Mouse (Mus musculus) ES-E14 (cell line): ENCODE data around the gene Tax1bp1. TPM values are rescaled to one million over a fixed set of nuclear protein-coding genes. Genes with fewer than 3 reads are reported as not detected.

Experiments used
- DNase-seq: peaks from one replicate; pipeline ENCODE4 v3.0.0-alpha.2; 2013; ENCODE audit warnings: low read depth, low spot score
- H3K27ac ChIP-seq: 2 replicates; pipeline ENCODE4 v1.5.1; 2012; ENCODE audit warnings: low read depth, mild to moderate bottlenecking, low read length, moderate library complexity, mixed read lengths; ENCODE audit not compliant: poor library complexity, insufficient read depth, severe bottlenecking
- H3K36me3 ChIP-seq: 2 replicates; pipeline ENCODE4 v1.6.1; 2012; ENCODE audit warnings: mild to moderate bottlenecking, low read length, moderate library complexity, mixed read lengths; ENCODE audit not compliant: control insufficient read depth, poor library complexity, insufficient read depth, severe bottlenecking
- H3K4me1 ChIP-seq, 2 experiments: fragments of 150-350 bp in 1 of 2; sonication (generic) in 1 of 2; 2 replicates each; pipeline ENCODE4 v1.6.1; 2012; ENCODE audit warnings: low read length in 2 of 2, mild to moderate bottlenecking in 1 of 2, mixed read lengths in 1 of 2; ENCODE audit not compliant: control insufficient read depth in 2 of 2, insufficient read depth in 2 of 2, poor library complexity in 1 of 2
- H3K4me3 ChIP-seq, 2 experiments: fragments of 150-350 bp in 1 of 2; sonication (generic) in 1 of 2; 2 replicates each; pipeline ENCODE4 v1.5.1; 2012; ENCODE audit warnings: low read length in 2 of 2, low read depth in 1 of 2, mild to moderate bottlenecking in 1 of 2, mixed read lengths in 1 of 2; ENCODE audit not compliant: insufficient read depth in 1 of 2, poor library complexity in 1 of 2, severe bottlenecking in 1 of 2
- H3K9ac ChIP-seq: 2 replicates; pipeline ENCODE4 v1.6.1; 2012; ENCODE audit warnings: low read depth, mild to moderate bottlenecking, low read length, mixed read lengths; ENCODE audit not compliant: poor library complexity, insufficient read depth, severe bottlenecking
- H3K9me3 ChIP-seq: fragments of 150-350 bp; sonication (generic); 2 replicates; pipeline ENCODE4 v1.6.1; 2012; ENCODE audit warnings: low read depth, mild to moderate bottlenecking, low read length; ENCODE audit not compliant: control insufficient read depth, insufficient read depth
- CHD2 ChIP-seq: IDR thresholded peaks from 2 replicates; pipeline ENCODE4 v1.6.1; 2014; ENCODE audit warnings: mild to moderate bottlenecking, low read depth, low read length, inconsistent platforms
- HCFC1 ChIP-seq: IDR thresholded peaks from 2 replicates; pipeline ENCODE4 v1.6.1; 2012; ENCODE audit warnings: low read length, inconsistent platforms, borderline replicate concordance; ENCODE audit not compliant: insufficient read depth
- MAFK ChIP-seq: IDR thresholded peaks from 2 replicates; pipeline ENCODE4 v1.6.1; 2014; ENCODE audit warnings: mild to moderate bottlenecking, low read depth, low read length, inconsistent platforms; ENCODE audit not compliant: insufficient read depth
- ZC3H11A ChIP-seq: IDR thresholded peaks from 2 replicates; pipeline ENCODE4 v1.6.1; 2012; ENCODE audit warnings: low read depth, mild to moderate bottlenecking, inconsistent platforms, low read length, borderline replicate concordance
- ZNF384 ChIP-seq: IDR thresholded peaks from 2 replicates; pipeline ENCODE4 v1.6.1; 2012; ENCODE audit warnings: low read depth, low read length, inconsistent platforms
- in situ Hi-C, 2 experiments: fragments of 600-800 bp; cut with MboI; formaldehyde crosslinking; loops; one replicate each; pipeline ENCODE4 v1.15.1; 2025; ENCODE audit warnings: low sequenced_read_pairs in 2 of 2, inconsistent platforms in 1 of 2; ENCODE audit not compliant: unreplicated experiment in 2 of 2
- total RNA-seq: library from RNA; depleted of rRNA; stranded (reverse); fragments of 300-350 nt; gene quantifications from 2 replicates; pipeline ENCODE4 v1.2.3, GENCODE M21; 2012

Tax1bp1 gene
- total RNA-seq, 1 experiment: 74.0 TPM

GRCm38 (mm10) chr6:52775956-52776355 is 62.4 kb downstream of the Tax1bp1 start:
- in situ Hi-C loops: no loop called here
- TF ChIP-seq HCFC1: no peak
- TF ChIP-seq MAFK: no peak
- no peak for TF ChIP-seq CHD2
- TF ChIP-seq ZNF384: no peak
- Histone ChIP-seq H3K27ac (no peak overlapping the region), H3K4me3 (no peak overlapping the region), H3K4me1 (no peaks in the 10 kb centered on the region), H3K9ac (no peak overlapping the region), H3K36me3 (peaks cover 2% of the 10 kb centered on the region), H3K9me3 (no peaks in the 10 kb centered on the region)
- DNase-seq: no peak

- DNase-seq: no peak
These were observed 63.5 kb downstream of the Tax1bp1 start for GRCm38 (mm10) chr6:52777034-52777433.

GRCm38 (mm10) chr6:52778523-52778922 is 65.0 kb downstream of the Tax1bp1 start:
- no peak for TF ChIP-seq HCFC1
- no peak for DNase-seq
- Histone ChIP-seq H3K9me3 (no peaks in the 10 kb centered on the region), H3K4me3 (no peak overlapping the region), H3K27ac (no peak overlapping the region), H3K36me3 (no peaks in the 10 kb centered on the region), H3K9ac (no peak overlapping the region), H3K4me1 (no peaks in the 10 kb centered on the region)
- in situ Hi-C loops: no loop called here

More at GRCm38 (mm10) chr6:52777034-52777433, 63.5 kb downstream of the Tax1bp1 start:
- H3K27ac ChIP-seq: no peak overlapping the region
- no peak overlapping the region for H3K9ac ChIP-seq
- in situ Hi-C loops: no loop called here
- no peaks in the 10 kb centered on the region for H3K4me1 ChIP-seq
- no peaks in the 10 kb centered on the region for H3K9me3 ChIP-seq
- no peak overlapping the region for H3K4me3 ChIP-seq
- TF ChIP-seq MAFK (no peak), ZC3H11A (no peak), HCFC1 (no peak)
- H3K36me3 ChIP-seq: peaks cover 2% of the 10 kb centered on the region; the same call in 1 of the 2 replicates

- Histone ChIP-seq H3K9me3 (no peaks in the 10 kb centered on the region), H3K4me3 (no peak overlapping the region), H3K9ac (no peak overlapping the region), H3K36me3 (no peaks in the 10 kb centered on the region), H3K27ac (no peak overlapping the region), H3K4me1 (no peaks in the 10 kb centered on the region)
- DNase-seq: no peak
- in situ Hi-C loops: no loop called here
- no peak for TF ChIP-seq ZNF384
- TF ChIP-seq ZC3H11A: no peak
- TF ChIP-seq MAFK: no peak
- no peak for TF ChIP-seq CHD2
- TF ChIP-seq HCFC1: no peak
These were observed 66.0 kb downstream of the Tax1bp1 start for GRCm38 (mm10) chr6:52779546-52779945.

GRCm38 (mm10) chr6:52790316-52790715 is 76.8 kb downstream of the Tax1bp1 start:
- in situ Hi-C loops: no loop called here
- H3K4me3 ChIP-seq: no peak overlapping the region
- no peak overlapping the region for H3K27ac ChIP-seq
- DNase-seq: no peak
- H3K36me3 ChIP-seq: no peaks in the 10 kb centered on the region
- no peaks in the 10 kb centered on the region for H3K9me3 ChIP-seq
- no peak overlapping the region for H3K9ac ChIP-seq
- no peak for TF ChIP-seq ZC3H11A
- TF ChIP-seq MAFK: no peak
- peaks cover 3 to 12% of the 10 kb centered on the region in 2 experiments; a peak in 2 of 4 replicates for H3K4me1 ChIP-seq
